Mouse (Mus musculus) megakaryocyte, embryonic 14.5 days (primary cell): ENCODE measurements around the gene Ccn2. TPM values are rescaled to one million over a fixed set of nuclear protein-coding genes. Genes with fewer than 3 reads are reported as not detected.

Source experiments
- H3K27me3 ChIP-seq: replicated peaks from 2 replicates; pipeline ENCODE3; 2012; ENCODE audit warnings: inconsistent platforms
- H3K36me3 ChIP-seq: replicated peaks from 2 replicates; pipeline ENCODE3; 2012; ENCODE audit warnings: low read length, inconsistent platforms, mixed read lengths
- H3K4me1 ChIP-seq: 2 replicates; pipeline ENCODE4 v1.6.1; 2012; ENCODE audit warnings: inconsistent platforms
- H3K4me3 ChIP-seq: replicated peaks from 2 replicates; pipeline ENCODE3; 2012; ENCODE audit warnings: moderate library complexity, mild to moderate bottlenecking, inconsistent platforms
- H3K9me3 ChIP-seq: 2 replicates; pipeline ENCODE4 v1.6.1; 2012; ENCODE audit warnings: inconsistent platforms
- FLI1 ChIP-seq: IDR thresholded peaks from 2 replicates; pipeline ENCODE4 v1.6.1; 2012; ENCODE audit warnings: low read length, inconsistent platforms, mixed read lengths
- GATA1 ChIP-seq: IDR thresholded peaks from 3 replicates; pipeline ENCODE4 v1.6.1; 2012; ENCODE audit warnings: mixed read lengths, low read length, inconsistent platforms, borderline replicate concordance
- polyA plus RNA-seq: library from polyadenylated mRNA; stranded (reverse); fragments of >175 nt; gene quantifications from 2 replicates; pipeline ENCODE4 v1.2.3, GENCODE M21; 2012; ENCODE audit warnings: low replicate concordance; ENCODE audit not compliant: insufficient read depth

The Ccn2 gene
- polyA plus RNA-seq, 1 experiment = 0.72 TPM

DNA sequence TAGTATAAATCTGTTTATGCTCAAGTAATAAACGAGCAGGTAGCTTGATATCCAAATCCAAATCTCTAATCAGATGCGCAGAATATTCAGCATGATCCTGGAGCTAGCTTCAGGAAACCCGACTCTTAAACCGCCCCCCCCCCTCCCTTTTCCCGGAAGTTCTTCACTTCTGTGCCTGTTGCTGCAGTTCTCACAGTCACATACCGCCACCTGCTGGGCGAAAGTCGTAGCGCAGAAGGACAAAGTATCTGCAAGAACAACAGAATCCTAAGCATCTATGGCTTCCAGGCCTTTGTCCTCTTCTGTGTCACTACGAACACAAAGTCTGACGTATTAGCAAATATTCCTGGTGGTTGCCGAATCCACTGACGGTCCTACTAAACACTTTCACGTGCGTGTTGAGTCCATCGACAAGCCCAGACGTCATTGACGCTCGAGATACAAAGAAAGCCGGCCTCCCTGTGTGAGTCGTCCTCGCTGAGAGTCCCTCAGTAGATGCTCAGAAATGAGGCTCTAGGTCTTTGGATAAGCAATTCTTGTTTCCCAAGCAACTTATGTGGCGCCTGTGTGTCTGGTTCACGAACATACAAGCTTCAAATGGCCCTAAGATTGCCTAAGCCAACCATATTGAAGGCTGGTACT lies 29.9 kb downstream of the Ccn2 start:
- Histone ChIP-seq H3K36me3 (no peaks in the 10 kb centered on the region), H3K9me3 (no peaks in the 10 kb centered on the region), H3K4me1 (peaks cover 24% of the 10 kb centered on the region), H3K4me3 (no peak overlapping the region), H3K27me3 (no peaks in the 10 kb centered on the region)
- TF ChIP-seq FLI1 (no peak), GATA1 (no peak)

DNA sequence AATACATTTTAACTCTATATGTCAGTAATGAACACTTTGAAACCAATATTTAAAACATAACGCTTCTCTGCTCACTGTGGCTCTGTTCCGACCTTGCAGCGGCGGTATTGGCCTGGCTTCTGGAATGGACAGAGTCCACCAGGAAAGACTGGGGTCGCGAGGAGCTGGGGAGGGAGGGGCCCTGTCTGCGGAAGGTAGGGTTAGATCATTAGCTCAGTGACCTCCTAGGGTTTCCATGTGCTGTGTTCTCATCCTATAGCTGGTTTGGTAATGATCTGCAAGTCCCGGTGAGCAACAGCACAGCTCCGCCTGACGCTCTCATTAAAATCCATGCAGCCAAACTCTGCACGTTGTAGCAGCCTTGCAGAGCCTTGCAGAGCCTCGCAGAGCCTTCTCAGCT lies 32.0 kb downstream of the Ccn2 start:
- Histone ChIP-seq H3K9me3 (no peaks in the 10 kb centered on the region), H3K36me3 (no peaks in the 10 kb centered on the region), H3K4me3 (no peak overlapping the region), H3K4me1 (peaks cover 21% of the 10 kb centered on the region), H3K27me3 (no peaks in the 10 kb centered on the region)
- TF ChIP-seq GATA1 = no peak
- no peak for TF ChIP-seq FLI1

DNA sequence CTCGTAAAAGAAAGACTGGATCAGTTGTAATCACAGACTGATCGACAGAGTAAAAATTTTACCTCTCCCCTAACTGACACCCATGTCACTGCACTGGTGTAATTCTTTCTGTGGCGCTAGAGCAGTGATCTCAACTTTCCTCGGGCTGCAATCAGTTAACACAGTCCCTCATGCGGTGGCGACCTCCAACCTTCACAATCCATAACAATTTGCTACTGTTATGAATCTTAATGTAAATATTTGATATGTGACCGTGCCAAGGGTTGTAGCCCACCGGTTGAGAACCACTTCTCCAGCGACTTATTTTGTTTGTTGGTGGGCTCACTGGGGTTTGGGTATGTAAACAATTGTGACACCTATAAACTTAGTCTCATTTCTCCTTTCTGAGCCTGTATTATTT lies 33.2 kb downstream of the Ccn2 start:
- Histone ChIP-seq H3K4me3 (no peak overlapping the region), H3K27me3 (no peaks in the 10 kb centered on the region), H3K9me3 (no peaks in the 10 kb centered on the region), H3K36me3 (no peaks in the 10 kb centered on the region), H3K4me1 (peaks cover 15% of the 10 kb centered on the region)
- TF ChIP-seq GATA1 (no peak), FLI1 (no peak)

DNA sequence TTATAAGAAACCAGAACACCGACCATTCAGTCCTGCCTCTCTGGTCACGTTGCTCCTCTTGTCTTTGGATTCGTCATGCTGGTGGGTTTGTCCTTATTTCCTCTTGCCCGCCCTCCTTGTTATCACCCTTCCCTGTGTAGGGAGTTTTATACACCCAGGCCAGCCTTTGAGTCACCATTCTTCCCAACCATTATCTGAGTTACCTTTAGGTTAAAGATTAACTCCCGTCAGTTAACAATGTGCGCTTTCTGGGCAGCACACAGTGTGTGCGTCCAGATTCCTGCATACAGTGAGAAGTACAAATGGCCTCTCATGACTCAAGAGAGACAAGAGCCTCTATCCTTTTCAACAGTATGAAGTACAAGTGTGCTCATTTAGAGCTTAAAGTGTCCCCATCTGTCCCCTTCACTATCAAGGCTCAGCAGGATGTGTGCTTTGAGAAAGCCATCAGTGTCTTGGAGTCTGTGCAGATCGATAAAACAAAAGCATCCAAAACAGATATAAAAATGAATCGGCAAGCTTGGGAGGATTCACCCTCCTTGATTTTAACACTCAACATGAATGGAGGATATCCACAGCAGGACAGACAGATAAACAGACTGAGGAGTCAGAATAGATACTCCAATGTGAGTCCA lies 34.0 kb downstream of the Ccn2 start:
- Histone ChIP-seq H3K36me3 (no peaks in the 10 kb centered on the region), H3K4me1 (peaks cover 18% of the 10 kb centered on the region), H3K4me3 (no peak overlapping the region), H3K9me3 (no peaks in the 10 kb centered on the region), H3K27me3 (no peaks in the 10 kb centered on the region)
- TF ChIP-seq GATA1 (no peak), FLI1 (no peak)

DNA sequence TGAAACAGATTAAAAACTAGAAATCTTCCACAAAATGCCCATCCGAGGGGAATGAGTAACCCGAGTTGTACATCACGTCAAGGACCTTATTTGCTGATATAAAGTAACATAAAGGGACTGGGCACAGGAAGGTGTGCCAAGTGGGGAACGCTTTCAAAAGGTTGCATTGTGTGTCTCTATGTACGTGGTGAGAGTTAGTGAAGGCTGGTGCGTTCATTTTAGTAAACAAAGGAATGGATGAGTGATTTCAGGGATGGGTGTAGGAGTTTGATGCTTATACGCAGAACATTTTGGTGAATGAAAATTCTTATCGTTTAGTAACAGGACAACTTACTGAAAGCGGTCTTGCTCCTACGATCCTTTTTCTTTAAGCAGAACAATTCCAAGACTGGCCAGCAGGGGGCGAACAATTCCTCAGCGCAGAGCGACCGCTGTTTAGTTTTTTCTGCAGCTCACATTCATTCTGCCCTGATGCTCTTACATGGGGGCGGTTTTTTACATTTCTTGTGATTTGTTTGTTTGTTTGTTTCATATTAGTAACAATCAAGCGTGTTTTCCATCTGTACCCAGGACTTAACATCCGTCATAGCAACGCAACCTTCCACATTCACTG lies 35.3 kb downstream of the Ccn2 start:
- no peaks in the 10 kb centered on the region for H3K9me3 ChIP-seq
- no peaks in the 10 kb centered on the region for H3K27me3 ChIP-seq
- H3K4me1 ChIP-seq = peaks cover 29% of the 10 kb centered on the region
- no peaks in the 10 kb centered on the region for H3K36me3 ChIP-seq
- H3K4me3 ChIP-seq = peak overlapping the region; percentile 54
- no peak for TF ChIP-seq FLI1

DNA sequence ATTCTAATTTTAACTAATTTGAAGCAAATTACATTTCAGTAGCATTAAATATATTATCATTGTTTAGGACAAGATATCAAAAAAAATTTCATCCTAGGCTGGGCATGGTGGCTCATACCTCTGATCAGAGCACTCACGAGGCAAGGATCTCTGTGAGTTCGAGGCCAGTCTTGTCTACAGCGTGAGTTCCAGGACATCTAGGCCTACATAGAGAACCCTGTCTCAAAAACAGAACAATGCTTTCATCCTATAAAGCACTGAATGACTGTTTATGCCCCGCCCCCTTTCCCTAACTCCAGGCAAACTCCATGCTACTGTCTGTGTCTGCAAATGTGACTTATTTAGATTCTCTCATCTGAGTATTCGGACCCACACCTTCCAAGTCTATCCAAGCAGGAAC lies 35.9 kb downstream of the Ccn2 start:
- peaks cover 34% of the 10 kb centered on the region for H3K4me1 ChIP-seq
- H3K9me3 ChIP-seq = no peaks in the 10 kb centered on the region
- no peak overlapping the region for H3K4me3 ChIP-seq
- no peaks in the 10 kb centered on the region for H3K27me3 ChIP-seq
- TF ChIP-seq GATA1 (no peak), FLI1 (no peak)
- H3K36me3 ChIP-seq = no peaks in the 10 kb centered on the region

DNA sequence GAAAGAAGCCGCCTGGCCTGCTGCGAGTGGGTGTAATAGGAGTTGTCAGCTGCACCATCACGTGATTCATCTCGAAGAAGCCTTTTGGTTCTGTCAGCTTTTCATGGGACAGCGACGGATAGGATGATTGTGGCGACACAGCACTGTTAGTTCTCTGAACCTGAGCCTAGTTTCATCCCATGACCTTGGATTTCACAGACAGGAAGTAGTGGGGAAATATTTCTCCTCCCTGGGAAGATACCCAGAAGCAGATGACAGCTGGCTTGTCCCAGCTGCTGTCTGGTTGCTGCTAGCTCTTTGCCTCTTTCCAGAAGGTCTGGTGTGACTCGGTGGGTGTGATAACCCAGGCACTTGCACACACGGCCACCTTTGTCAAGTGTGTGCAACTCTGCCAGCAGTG lies 39.0 kb downstream of the Ccn2 start:
- H3K4me1 ChIP-seq = peaks cover 58% of the 10 kb centered on the region

DNA sequence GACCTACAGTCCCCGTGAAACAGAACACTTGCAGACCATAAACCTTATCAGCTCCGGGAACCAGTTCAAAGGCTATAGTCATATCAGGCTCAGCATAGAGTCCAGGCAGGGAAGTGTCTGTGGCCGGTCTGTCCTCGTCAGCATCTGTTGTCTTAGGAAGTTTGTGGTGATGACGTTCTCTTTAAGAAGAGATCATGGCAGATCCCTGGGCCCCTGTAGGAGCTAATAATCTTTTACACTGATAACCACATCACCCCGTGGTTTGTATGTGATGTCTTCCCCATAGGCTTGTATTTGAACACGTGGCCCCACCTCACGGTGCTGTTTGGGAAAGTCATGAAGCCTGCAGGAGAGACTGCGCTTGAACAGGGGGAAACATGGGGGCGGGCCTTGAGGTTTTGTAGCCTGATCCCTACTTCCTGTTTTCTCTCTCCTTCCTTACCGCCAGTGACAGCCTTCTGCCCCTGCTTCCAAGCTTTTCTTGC lies 40.1 kb downstream of the Ccn2 start:
- Histone ChIP-seq H3K4me3 (peak overlapping the region; percentile 73), H3K27me3 (no peaks in the 10 kb centered on the region), H3K36me3 (no peaks in the 10 kb centered on the region), H3K9me3 (no peaks in the 10 kb centered on the region), H3K4me1 (peaks cover 64% of the 10 kb centered on the region)
- TF ChIP-seq FLI1 (no peak), GATA1 (0 out of 3 replicates have a peak, but pooled peaks have one; percentile 35)

More for the DNA sequence above, 39.0 kb downstream of the Ccn2 start:
- Histone ChIP-seq H3K4me3 (no peak overlapping the region), H3K36me3 (no peaks in the 10 kb centered on the region), H3K27me3 (no peaks in the 10 kb centered on the region), H3K9me3 (no peaks in the 10 kb centered on the region)
- TF ChIP-seq FLI1 (no peak), GATA1 (no peak)

DNA sequence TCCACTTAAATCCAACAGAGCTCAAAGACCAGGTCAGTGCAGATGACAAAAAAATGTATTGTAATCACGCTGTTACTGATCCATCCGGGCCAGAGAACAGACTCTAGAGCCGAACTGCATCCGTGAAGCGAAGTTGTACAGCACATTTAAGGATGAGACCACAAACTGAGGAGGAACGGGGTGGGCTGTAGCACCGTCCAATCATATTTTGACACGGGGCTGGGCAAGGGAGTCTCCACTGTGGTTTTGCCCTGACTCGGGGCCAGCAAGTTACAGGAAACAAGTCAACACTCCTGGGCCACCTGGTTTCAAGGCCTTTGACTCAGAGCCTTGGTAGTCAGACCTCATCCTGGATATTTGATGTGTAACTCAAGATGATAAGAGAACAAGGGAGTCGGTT lies 40.6 kb downstream of the Ccn2 start:
- H3K9me3 ChIP-seq = no peaks in the 10 kb centered on the region
- no peaks in the 10 kb centered on the region for H3K36me3 ChIP-seq
- H3K27me3 ChIP-seq = no peaks in the 10 kb centered on the region
- H3K4me1 ChIP-seq = peaks cover 67% of the 10 kb centered on the region
- peak overlapping the region; percentile 73 for H3K4me3 ChIP-seq
- TF ChIP-seq FLI1 = no peak
- no peak for TF ChIP-seq GATA1

DNA sequence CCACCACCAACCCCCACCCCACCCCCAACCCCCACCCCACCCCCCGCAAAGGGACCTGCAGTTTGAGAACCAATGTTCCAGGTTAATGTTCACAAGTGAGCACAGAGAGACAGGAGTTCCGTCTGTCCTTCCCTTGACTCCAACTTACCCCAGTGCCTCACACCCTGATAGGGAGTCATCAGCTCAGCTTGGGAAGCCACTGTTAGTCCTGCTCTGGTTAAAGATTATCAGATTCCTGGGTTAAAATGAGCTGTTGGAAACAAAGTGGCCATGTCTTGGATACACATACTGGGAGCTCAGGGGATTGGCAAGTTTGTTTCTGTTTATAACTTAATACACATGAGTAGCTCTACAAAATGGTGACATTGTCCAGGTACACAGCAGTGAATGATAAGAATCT lies 41.7 kb downstream of the Ccn2 start:
- no peaks in the 10 kb centered on the region for H3K9me3 ChIP-seq
- H3K4me1 ChIP-seq = peaks cover 77% of the 10 kb centered on the region
- no peaks in the 10 kb centered on the region for H3K36me3 ChIP-seq
- TF ChIP-seq FLI1 = no peak
- no peak for TF ChIP-seq GATA1
- no peaks in the 10 kb centered on the region for H3K27me3 ChIP-seq
- H3K4me3 ChIP-seq = no peak overlapping the region
